Mouse (Mus musculus): ENCODE data around the gene Ywhae.
"Not testable (repeated sequence)": the region's sequence is repeated elsewhere in the genome, so short reads cannot be mapped to it uniquely, and the experiment has no call there.

Gene Ywhae

GRCm38 (mm10) chr11:75732434-75733226 lies at the start of gene Ywhae:
Gene Ywhae, plus strand, starts transcription at chr11:75732869.
- peak; percentile 75 for DNase-seq (ENCODE audit: low read depth, low spot score)

DNA sequence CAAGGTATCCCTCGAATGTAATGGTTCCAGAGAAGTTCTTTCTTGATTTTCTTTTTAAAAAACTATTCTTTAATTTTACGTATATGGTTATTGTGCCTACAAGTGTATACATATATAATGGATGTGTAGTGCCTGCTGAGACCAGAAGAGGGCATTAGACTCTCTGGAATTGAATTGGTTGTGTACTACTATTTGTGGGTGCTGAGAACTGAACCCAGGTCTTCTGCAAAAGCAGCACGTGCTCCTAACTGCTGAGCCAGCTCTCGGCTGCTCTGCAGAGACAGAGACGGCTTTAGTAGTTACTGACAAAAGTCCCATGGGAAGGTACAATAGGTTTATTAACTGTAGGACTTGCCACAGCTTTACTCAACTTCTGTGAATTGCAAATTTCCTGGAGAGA lies 48.2 kb upstream of the Ywhae start:
- DNase-seq (ENCODE audit: low read depth, low spot score): no peak

DNA sequence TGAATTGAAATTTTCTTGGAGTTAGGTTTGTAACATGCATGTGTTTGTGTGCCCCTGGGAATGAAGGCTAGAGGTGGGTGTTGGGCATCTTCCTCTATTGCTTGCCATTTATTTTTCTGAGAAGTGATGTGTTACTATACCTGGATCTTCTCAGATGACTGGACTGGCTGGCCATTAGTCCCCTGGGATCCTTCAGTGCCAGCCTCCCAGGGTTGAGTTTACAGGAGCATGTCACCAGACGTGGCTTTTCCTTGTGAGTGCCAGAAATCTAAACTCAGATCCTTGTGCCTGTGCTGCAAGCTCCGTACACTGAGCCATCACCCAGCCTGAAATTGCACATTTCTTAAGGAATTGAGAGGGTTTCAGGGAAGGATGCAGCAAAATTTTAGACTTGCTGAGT lies 47.7 kb upstream of the Ywhae start:
- no peak for DNase-seq (ENCODE audit: low read depth, low spot score)

- DNase-seq (ENCODE audit: low read depth, low spot score): no peak
Observed at GRCm38 (mm10) chr11:75687343-75687993, 45.2 kb upstream of the Ywhae start.

DNA sequence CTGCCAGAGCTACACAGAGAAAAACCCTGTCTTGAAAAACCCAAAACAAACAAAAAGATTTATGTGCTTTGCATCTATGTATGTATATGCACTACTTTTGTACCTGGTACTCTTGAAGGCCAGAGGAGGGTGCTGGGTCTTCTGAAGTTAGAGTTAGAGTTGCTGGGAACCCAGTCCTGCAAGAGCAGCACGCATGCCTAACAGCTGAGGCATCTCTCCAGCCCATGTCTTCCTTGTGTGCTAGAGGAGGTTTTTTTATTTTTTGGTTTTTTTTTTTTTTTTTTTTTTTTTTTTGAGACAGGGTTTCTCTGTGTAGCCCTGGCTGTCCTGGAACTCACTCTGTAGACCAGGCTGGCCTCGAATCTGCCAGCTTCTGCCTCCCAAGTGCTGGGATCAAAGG lies 44.5 kb upstream of the Ywhae start:
- DNase-seq (ENCODE audit: low read depth, low spot score): no peak

DNA sequence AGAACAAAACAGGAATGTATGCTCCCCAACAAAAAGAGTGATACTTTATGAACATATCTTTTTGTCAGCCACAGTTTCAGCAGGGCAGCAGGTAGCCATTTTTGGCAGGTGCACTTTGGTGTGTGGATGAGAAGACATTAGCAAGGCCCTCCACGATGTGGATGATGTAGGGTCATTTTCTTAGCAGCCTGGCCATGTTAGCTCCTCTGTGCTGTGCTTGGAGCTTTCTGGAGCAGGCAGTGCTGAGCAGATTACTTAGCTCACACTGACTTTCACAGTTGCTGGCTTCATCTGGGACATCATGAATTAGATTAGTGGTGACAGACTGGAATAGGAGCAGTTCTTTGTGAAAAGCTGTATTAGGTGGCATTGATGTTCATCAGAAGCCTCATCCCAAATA lies 42.7 kb upstream of the Ywhae start:
- no peak for DNase-seq (ENCODE audit: low read depth, low spot score)

DNA sequence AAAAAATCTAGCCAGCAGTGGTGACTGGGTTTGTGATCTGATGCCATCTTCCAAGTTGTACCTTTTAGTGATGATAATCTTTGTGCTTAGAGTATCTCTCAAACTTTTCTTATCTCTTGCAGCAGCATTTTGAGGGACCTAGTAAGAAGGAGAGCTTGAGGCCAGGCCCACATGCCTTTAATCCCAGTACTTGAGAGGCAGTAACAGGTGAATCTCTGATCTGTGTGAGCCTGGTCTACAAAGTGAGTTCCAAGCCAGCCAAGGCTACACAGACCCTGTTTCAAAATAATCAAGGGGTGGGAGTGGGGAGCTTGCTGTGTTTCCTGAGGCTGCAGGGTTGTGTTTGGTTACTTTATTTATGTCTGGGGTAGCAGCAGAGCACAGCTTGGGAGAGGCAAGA lies 41.6 kb upstream of the Ywhae start:
- DNase-seq (ENCODE audit: low read depth, low spot score): no peak

- DNase-seq (ENCODE audit: low read depth, low spot score): no peak
Observed at GRCm38 (mm10) chr11:75693570-75693969, 39.1 kb upstream of the Ywhae start.

- not testable (repeated sequence) for DNase-seq (ENCODE audit: low read depth, low spot score)
Observed at GRCm38 (mm10) chr11:75697464-75697863, 35.2 kb upstream of the Ywhae start.

DNA sequence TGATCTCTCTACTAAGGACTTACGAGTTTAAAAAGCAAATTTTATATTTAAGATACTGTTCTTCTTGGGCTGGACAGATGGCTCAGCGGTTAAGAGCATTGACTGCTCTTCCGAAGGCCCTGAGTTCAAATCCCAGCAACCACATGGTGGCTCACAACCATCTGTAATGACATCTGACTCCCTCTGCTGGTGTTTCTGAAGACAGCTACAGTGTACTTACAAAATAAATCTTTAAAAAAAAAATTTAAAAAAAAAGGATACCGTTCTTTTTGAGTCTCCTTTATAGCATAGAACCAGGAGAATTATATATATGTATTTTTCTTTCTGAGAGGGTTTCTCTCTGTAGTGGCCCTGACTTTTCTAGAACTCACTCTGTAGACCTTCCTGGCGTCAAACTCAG lies 32.1 kb upstream of the Ywhae start:
- no peak for DNase-seq (ENCODE audit: low read depth, low spot score)

GRCm38 (mm10) chr11:75702761-75703160 lies 29.9 kb upstream of the Ywhae start:
- no peak for DNase-seq (ENCODE audit: low read depth, low spot score)

- DNase-seq (ENCODE audit: low read depth, low spot score): no peak
Observed at GRCm38 (mm10) chr11:75703748-75704147, 28.9 kb upstream of the Ywhae start.

DNA sequence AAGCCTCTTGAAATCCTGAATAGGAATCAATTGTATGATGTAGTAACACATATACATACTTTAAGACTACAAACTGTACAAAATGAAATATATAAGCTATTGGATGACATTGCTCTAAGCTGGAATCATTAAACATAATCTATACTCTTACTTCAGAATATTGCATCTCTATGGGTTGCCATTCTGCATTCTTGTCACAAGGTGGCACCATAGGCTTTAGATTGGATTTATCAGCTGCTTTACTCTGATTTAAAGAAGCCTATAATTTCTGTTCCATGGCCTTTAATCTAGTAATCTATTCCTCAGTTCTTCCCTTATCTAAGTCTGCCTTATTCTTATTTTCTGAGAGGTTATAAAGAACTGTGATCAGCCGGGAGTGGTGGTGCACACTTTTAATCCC lies 18.7 kb upstream of the Ywhae start:
- DNase-seq (ENCODE audit: low read depth, low spot score): peak; percentile 22

- DNase-seq (ENCODE audit: low read depth, low spot score): no peak
Observed at GRCm38 (mm10) chr11:75715556-75715955, 17.1 kb upstream of the Ywhae start.

DNA sequence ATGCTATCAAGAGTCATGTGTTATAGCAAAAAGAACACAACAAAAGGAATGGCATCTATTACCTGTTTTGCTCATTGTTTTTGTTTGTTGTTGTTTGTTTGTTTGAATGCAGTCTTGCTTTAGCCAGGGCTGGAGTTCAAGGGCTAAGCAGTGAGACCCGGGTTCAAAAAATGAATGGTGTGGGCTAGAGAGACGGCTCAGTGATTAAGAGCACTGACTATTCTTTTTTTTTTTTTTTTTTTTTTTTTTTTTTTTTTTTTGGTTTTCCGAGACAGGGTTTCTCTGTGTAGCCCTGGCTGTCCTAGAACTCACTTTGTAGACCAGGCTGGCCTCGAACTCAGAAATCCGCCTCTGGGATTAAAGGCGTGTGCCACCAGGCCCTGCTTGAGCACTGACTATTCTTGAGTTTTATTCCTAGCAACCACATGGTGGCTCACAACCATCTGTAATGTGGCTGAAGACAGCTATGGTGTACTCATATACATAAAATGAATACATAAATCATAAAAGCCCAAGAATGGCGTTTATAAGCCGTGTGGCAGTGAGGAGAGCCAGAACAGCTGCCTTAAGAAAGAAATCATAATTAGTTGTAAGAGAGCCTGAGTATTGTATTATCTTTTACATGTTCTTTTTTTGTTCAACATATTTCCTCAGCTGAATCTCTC lies 15.9 kb upstream of the Ywhae start:
- DNase-seq (ENCODE audit: low read depth, low spot score): no peak

DNA sequence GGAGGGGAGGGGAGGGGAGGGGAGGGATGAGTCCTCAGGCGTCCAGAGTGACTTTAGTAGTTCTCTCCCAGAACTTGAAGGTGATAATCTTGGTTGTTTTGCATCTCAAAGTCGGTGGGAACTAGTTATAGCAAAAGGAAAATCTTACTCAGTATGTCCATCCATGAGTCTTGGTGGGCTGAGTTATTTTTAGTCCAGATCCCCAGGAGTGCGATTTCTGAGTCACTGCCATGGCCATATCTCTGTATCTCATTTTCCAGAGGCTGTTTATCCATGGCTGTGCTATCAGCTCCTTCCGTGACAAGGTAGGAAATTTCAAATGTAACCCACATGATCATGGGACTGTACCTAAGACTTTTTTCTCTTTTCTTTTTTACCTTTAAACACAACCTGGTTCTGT lies 10.3 kb upstream of the Ywhae start:
- DNase-seq (ENCODE audit: low read depth, low spot score): no peak

DNA sequence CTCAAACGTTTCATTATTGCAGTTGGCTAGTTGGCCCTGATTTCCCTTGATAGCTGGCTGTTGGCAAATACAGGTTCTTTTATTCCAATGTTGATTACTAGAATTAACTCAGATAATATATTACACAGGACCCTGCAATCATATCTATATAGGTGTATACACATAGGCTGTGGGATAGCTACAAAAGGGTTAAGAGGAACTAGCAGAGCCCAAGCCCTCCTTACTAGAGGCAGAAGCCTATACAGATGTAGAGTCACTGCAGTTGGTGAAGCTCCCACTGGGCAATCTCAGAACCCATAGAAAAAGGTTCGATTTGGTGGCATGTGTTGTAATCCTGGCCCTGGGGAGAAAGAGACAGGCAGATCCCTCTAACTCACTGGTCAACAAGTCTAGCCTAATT lies 5.5 kb upstream of the Ywhae start:
- no peak for DNase-seq (ENCODE audit: low read depth, low spot score)

- DNase-seq (ENCODE audit: low read depth, low spot score): not testable (repeated sequence)
Observed at GRCm38 (mm10) chr11:75727659-75728058, 5.0 kb upstream of the Ywhae start.

GRCm38 (mm10) chr11:75733227-75733940 lies 715 bp downstream of the Ywhae start:
- DNase-seq (ENCODE audit: low read depth, low spot score): peak; percentile 55

- no peak for DNase-seq (ENCODE audit: low read depth, low spot score)
Observed at GRCm38 (mm10) chr11:75735462-75736252, 3.0 kb downstream of the Ywhae start.

DNA sequence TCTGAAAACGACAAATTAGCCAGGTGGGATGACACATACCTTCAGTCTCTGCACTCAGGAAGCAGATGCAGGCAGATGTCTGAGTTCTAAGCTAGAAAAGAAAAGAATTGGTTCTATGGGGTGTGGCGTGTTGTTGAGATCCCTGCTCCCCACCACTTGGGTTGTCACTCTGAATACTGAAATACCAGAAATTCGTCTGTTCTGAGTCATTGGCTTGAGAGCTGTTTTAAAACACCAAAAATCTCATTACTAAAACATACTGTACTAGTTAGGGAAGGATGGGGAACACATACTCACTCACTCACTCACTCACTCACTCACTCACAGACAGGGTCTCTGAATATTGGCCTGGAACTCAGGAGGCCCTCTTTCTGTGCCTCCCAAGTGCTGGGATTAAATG lies 4.3 kb downstream of the Ywhae start:
- DNase-seq (ENCODE audit: low read depth, low spot score): no peak

Data from c-Kit-negative CD71-positive TER-119-positive erythroid progenitor cells, embryonic 14.5 days (primary cell).